Mouse (Mus musculus) heart, postnatal 0 days (tissue): ENCODE data around the gene Fen1.

Experiments used
- CTCF ChIP-seq: IDR thresholded peaks from 2 replicates; pipeline ENCODE4 v1.5.1; 2016; ENCODE audit warnings: antibody characterized with exemption, control low read depth, low read depth
- EP300 ChIP-seq: IDR thresholded peaks from 2 replicates; pipeline ENCODE4 v1.6.1; 2016; ENCODE audit warnings: antibody characterized with exemption, low read depth

- TF ChIP-seq CTCF (no peak), EP300 (no peak)
Measured at GRCm38 (mm10) chr19:10247165-10247564, 43.2 kb upstream of the Fen1 start.
